Mouse (Mus musculus): Measurements from ENCODE around the gene Eef1e1. TPM values are rescaled to one million over a fixed set of nuclear protein-coding genes. Genes with fewer than 3 reads are reported as not detected.
"Not testable (repeated sequence)": the region's sequence is repeated elsewhere in the genome, so short reads cannot be mapped to it uniquely, and the experiment has no call there.

Gene Eef1e1
- 44.7 TPM for polyA plus RNA-seq (2012; fragmentation: generic; extraction: Trizol)

DNA sequence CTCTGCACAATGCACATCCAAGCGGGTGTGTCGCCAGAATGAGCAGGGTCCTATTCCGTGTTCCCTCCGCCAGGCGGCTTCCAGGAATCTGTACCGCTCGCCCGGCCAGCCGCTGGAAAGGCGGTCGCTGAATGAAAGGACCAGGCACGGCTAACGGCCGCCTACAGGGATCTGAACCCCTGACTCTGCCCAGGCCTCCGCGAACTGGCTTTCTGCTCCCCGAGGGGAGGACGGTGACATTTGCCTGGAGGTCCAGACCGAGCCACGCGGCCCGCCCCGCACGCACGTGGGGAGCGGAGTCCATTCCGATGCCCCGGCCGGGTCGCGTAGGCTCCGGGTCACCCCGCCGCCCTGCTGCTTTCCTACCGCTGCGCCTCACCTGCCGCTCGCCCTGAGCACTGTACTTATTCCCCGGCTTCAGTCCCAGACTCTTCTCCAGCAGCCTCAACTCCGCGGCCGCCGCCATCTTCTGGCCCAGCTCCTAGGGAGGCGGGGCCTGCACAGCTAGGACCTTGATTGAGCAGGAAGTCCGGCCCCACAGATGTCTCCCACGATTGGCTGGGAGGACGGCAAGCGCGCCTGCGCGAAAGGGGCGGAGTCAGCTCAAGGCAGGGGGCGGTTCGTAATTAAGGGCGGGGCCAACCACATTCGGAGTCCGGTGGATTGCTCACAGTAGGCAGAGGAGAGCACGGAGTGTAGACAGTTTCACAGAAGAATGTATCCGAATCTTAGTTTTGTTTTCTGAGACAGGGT, at the start of gene Eef1e1:
Eef1e1 (minus strand) TSS at position 531 of the 753 bp plus-strand sequence.
- H3K27me3 ChIP-seq (ENCODE audit: control insufficient read depth, insufficient read depth, insufficient read length) = no peaks in the 10 kb centered on the region
- H3K4me2 ChIP-seq (ENCODE audit: low read depth) = peak within 1 kb of the TSS; percentile 91
- peak within 1 kb of the TSS; percentile 77 for H3K4me3 ChIP-seq
- peak within 1 kb of the TSS; percentile 18 for H3ac ChIP-seq (ENCODE audit: control insufficient read depth, insufficient read length)
- TF ChIP-seq POLR2AphosphoS2 (IDR thresholded peaks at IDR 0.05; ENCODE audit: insufficient read length, low read depth) (peak; percentile 64), POLR2A (IDR thresholded peaks at IDR 0.05; ENCODE audit: insufficient read length, low read depth) (peak; percentile 83), REST (IDR thresholded peaks at IDR 0.05; ENCODE audit: insufficient read depth, insufficient read length) (no peak), E2F4 (IDR thresholded peaks at IDR 0.05; ENCODE audit: insufficient read depth) (no peak), SRF (IDR thresholded peaks at IDR 0.05; ENCODE audit: control insufficient read depth, insufficient read length, low read depth) (no peak), MYOG (IDR thresholded peaks at IDR 0.05; ENCODE audit: control insufficient read depth in 1 of 3, insufficient read depth in 1 of 3, insufficient read length in 2 of 3, low read depth in 2 of 3) (peak in 1 of 3 experiments; percentile 14)
- peaks cover 19% of the 10 kb centered on the region for H3K36me3 ChIP-seq (ENCODE audit: control insufficient read depth, insufficient read depth)
- peaks cover 21% of the 10 kb centered on the region for H3K79me2 ChIP-seq (ENCODE audit: control insufficient read depth, insufficient read depth)

DNA sequence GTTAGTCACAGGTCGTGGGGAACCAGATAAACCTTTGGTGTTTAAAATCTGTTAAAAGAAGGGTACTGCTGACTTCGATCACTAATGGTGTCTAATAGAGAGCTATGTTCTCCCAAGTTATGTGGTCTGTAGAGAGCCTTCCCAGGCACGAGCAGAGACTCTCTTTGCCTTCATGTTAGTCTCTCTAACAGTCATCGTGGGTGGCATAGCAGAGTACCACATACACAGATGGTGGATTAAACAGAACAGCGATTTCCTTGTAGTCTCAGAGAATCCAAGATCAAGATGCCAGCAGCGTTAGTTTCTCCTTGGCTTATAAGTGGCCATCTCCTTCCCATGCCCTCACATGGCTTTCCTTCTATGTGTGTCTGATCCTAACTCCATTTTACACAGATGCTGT, 32.0 kb upstream of the Eef1e1 start:
- H3K36me3 ChIP-seq (ENCODE audit: control insufficient read depth, insufficient read depth) = no peaks in the 10 kb centered on the region
- no peak overlapping the region for H3K4me3 ChIP-seq
- H3K27me3 ChIP-seq (ENCODE audit: control insufficient read depth, insufficient read depth, insufficient read length) = no peaks in the 10 kb centered on the region
- H3ac ChIP-seq (ENCODE audit: control insufficient read depth, insufficient read length) = no peak overlapping the region
- no peaks in the 10 kb centered on the region for H3K79me2 ChIP-seq (ENCODE audit: control insufficient read depth, insufficient read depth)
- no peak overlapping the region for H3K4me2 ChIP-seq (ENCODE audit: low read depth)
- no peak for TF ChIP-seq TCF3 (IDR thresholded peaks at IDR 0.05; ENCODE audit: insufficient read length, low read depth)
- TF ChIP-seq SRF (IDR thresholded peaks at IDR 0.05; ENCODE audit: control insufficient read depth, insufficient read length, low read depth) = no peak
- TF ChIP-seq POLR2AphosphoS2 (IDR thresholded peaks at IDR 0.05; ENCODE audit: insufficient read length, low read depth) = no peak
- TF ChIP-seq MYOD1 (IDR thresholded peaks at IDR 0.05; ENCODE audit: control insufficient read depth in 1 of 3, insufficient read length in 2 of 3, low read depth in 2 of 3) = no peak
- TF ChIP-seq E2F4 (IDR thresholded peaks at IDR 0.05; ENCODE audit: insufficient read depth) = no peak
- TF ChIP-seq POLR2A (IDR thresholded peaks at IDR 0.05; ENCODE audit: insufficient read length, low read depth) = no peak
- no peak for TF ChIP-seq MYOG (IDR thresholded peaks at IDR 0.05; ENCODE audit: control insufficient read depth in 1 of 3, insufficient read depth in 1 of 3, insufficient read length in 2 of 3, low read depth in 2 of 3)
- no peak for TF ChIP-seq CEBPB (IDR thresholded peaks at IDR 0.05; ENCODE audit: insufficient read depth, poor library complexity, severe bottlenecking)
- no peak for TF ChIP-seq USF1 (IDR thresholded peaks at IDR 0.05; ENCODE audit: low read depth)
- TF ChIP-seq REST (IDR thresholded peaks at IDR 0.05; ENCODE audit: insufficient read depth, insufficient read length) = no peak
- TF ChIP-seq MAX (IDR thresholded peaks at IDR 0.05; ENCODE audit: low read depth) = no peak
- no peak for TF ChIP-seq TCF12 (IDR thresholded peaks at IDR 0.05; ENCODE audit: insufficient read depth, poor library complexity, severe bottlenecking)

DNA sequence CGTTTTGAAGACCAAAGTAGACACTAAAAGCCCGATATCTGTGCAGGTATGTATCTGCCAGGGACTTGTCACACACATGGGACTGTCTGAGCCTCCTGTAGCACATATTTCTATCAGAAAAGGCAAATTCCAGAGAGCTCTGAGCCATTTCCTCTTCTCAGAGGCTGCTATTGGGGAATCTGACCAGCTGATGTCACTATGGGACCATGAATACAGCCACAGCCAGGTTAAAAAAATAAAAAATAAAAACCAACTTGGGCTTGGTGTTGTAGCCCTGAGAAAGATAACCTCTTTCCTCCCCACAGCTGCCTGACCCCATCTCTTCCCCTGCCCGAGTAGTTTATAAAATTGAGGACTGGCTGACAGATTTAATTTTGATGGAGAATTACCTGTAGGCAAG, 31.2 kb upstream of the Eef1e1 start:
- no peak for TF ChIP-seq TCF12 (IDR thresholded peaks at IDR 0.05; ENCODE audit: insufficient read depth, poor library complexity, severe bottlenecking)
- no peak for TF ChIP-seq CEBPB (IDR thresholded peaks at IDR 0.05; ENCODE audit: insufficient read depth, poor library complexity, severe bottlenecking)
- no peak for TF ChIP-seq POLR2A (IDR thresholded peaks at IDR 0.05; ENCODE audit: insufficient read length, low read depth)
- TF ChIP-seq MYOD1 (IDR thresholded peaks at IDR 0.05; ENCODE audit: control insufficient read depth in 1 of 3, insufficient read length in 2 of 3, low read depth in 2 of 3) = no peak
- TF ChIP-seq SRF (IDR thresholded peaks at IDR 0.05; ENCODE audit: control insufficient read depth, insufficient read length, low read depth) = no peak
- no peak for TF ChIP-seq POLR2AphosphoS2 (IDR thresholded peaks at IDR 0.05; ENCODE audit: insufficient read length, low read depth)
- TF ChIP-seq MAX (IDR thresholded peaks at IDR 0.05; ENCODE audit: low read depth) = no peak
- no peak for TF ChIP-seq MYOG (IDR thresholded peaks at IDR 0.05; ENCODE audit: control insufficient read depth in 1 of 3, insufficient read depth in 1 of 3, insufficient read length in 2 of 3, low read depth in 2 of 3)
- TF ChIP-seq TCF3 (IDR thresholded peaks at IDR 0.05; ENCODE audit: insufficient read length, low read depth) = no peak
- no peak for TF ChIP-seq REST (IDR thresholded peaks at IDR 0.05; ENCODE audit: insufficient read depth, insufficient read length)
- TF ChIP-seq USF1 (IDR thresholded peaks at IDR 0.05; ENCODE audit: low read depth) = no peak
- no peak for TF ChIP-seq E2F4 (IDR thresholded peaks at IDR 0.05; ENCODE audit: insufficient read depth)
- Histone ChIP-seq H3K27me3 (ENCODE audit: control insufficient read depth, insufficient read depth, insufficient read length) (no peaks in the 10 kb centered on the region), H3K4me3 (no peak overlapping the region), H3K36me3 (ENCODE audit: control insufficient read depth, insufficient read depth) (no peaks in the 10 kb centered on the region), H3K79me2 (ENCODE audit: control insufficient read depth, insufficient read depth) (no peaks in the 10 kb centered on the region), H3ac (ENCODE audit: control insufficient read depth, insufficient read length) (no peak overlapping the region), H3K4me2 (ENCODE audit: low read depth) (no peak overlapping the region)

DNA sequence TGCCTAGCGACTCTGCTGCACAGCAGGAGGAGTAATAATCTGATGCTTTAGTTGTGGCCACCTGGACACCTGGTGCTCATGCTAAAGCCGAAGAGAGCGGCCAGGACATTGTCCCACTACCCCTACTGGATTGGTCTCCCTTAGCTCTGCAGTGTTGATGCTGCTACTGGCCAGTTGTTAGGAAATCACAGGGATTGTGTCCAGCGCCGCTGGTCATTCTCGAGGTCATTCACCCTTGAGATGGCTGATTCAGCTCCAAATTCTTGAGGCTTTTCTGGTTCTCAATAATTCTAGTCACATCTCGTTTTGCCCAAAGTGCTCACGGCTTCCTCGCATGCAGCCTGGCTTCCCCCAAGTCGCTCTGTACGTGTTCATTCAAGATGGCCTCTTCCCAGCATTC, 29.9 kb upstream of the Eef1e1 start:
- Histone ChIP-seq H3K4me2 (ENCODE audit: low read depth) (no peak overlapping the region), H3K27me3 (ENCODE audit: control insufficient read depth, insufficient read depth, insufficient read length) (no peaks in the 10 kb centered on the region), H3K36me3 (ENCODE audit: control insufficient read depth, insufficient read depth) (no peaks in the 10 kb centered on the region), H3ac (ENCODE audit: control insufficient read depth, insufficient read length) (no peak overlapping the region), H3K79me2 (ENCODE audit: control insufficient read depth, insufficient read depth) (no peaks in the 10 kb centered on the region), H3K4me3 (no peak overlapping the region)
- TF ChIP-seq REST (IDR thresholded peaks at IDR 0.05; ENCODE audit: insufficient read depth, insufficient read length) = no peak
- TF ChIP-seq USF1 (IDR thresholded peaks at IDR 0.05; ENCODE audit: low read depth) = no peak

DNA sequence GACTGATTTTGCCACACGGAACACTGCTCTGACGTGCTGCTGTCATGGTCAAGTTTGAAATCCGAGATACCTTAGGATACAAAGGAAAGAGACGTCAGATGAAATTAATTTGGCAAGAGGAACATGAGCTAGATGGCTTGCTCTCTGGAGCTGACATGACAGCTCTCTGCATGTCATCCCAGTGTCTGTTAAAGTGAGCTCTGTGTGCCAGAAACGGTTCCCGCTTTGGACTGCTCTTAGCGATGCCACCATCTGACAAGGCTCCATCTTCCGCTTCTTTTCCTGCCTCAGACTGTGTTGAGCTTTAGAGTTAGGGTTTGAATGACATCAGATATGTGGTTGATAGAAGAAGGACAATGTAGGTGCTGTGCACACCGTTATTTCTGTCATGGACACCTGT, 13.5 kb upstream of the Eef1e1 start:
- H3K4me3 ChIP-seq = no peak overlapping the region

DNA sequence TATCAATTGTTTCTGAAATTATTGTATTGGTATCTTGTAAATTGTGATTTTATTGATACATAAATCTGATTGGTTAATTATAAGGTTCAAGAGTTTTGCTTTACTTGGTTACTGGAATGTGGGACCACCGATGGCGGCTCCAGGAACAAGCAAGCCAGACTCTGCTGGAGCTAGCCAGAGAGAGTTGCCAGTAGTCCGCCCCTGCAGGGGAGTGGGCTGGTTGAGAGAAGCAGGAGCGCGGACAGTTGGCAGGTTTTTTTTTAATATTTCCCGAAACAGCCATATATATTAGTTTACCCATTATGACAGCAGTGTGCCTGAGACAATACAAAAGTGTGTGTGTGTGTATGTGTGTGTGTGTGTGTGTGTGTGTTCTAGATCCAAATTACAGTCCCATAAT, 12.6 kb upstream of the Eef1e1 start:
- not testable (repeated sequence) for H3ac ChIP-seq (ENCODE audit: control insufficient read depth, insufficient read length); H3K4me2 ChIP-seq (ENCODE audit: low read depth); H3K27me3 ChIP-seq (ENCODE audit: control insufficient read depth, insufficient read depth, insufficient read length); H3K79me2 ChIP-seq (ENCODE audit: control insufficient read depth, insufficient read depth); H3K36me3 ChIP-seq (ENCODE audit: control insufficient read depth, insufficient read depth); H3K4me3 ChIP-seq

More for the DNA sequence above, 13.5 kb upstream of the Eef1e1 start:
- TF ChIP-seq CEBPB (IDR thresholded peaks at IDR 0.05; ENCODE audit: insufficient read depth, poor library complexity, severe bottlenecking) = no peak
- TF ChIP-seq MYOG (IDR thresholded peaks at IDR 0.05; ENCODE audit: control insufficient read depth in 1 of 3, insufficient read depth in 1 of 3, insufficient read length in 2 of 3, low read depth in 2 of 3) = no peak
- no peak for TF ChIP-seq REST (IDR thresholded peaks at IDR 0.05; ENCODE audit: insufficient read depth, insufficient read length)
- no peak for TF ChIP-seq MAX (IDR thresholded peaks at IDR 0.05; ENCODE audit: low read depth)
- TF ChIP-seq TCF12 (IDR thresholded peaks at IDR 0.05; ENCODE audit: insufficient read depth, poor library complexity, severe bottlenecking) = no peak
- no peak for TF ChIP-seq USF1 (IDR thresholded peaks at IDR 0.05; ENCODE audit: low read depth)
- no peak for TF ChIP-seq E2F4 (IDR thresholded peaks at IDR 0.05; ENCODE audit: insufficient read depth)
- TF ChIP-seq POLR2A (IDR thresholded peaks at IDR 0.05; ENCODE audit: insufficient read length, low read depth) = no peak
- no peak for TF ChIP-seq TCF3 (IDR thresholded peaks at IDR 0.05; ENCODE audit: insufficient read length, low read depth)
- no peak for TF ChIP-seq POLR2AphosphoS2 (IDR thresholded peaks at IDR 0.05; ENCODE audit: insufficient read length, low read depth)
- no peak for TF ChIP-seq MYOD1 (IDR thresholded peaks at IDR 0.05; ENCODE audit: control insufficient read depth in 1 of 3, insufficient read length in 2 of 3, low read depth in 2 of 3)
- no peak for TF ChIP-seq SRF (IDR thresholded peaks at IDR 0.05; ENCODE audit: control insufficient read depth, insufficient read length, low read depth)
- no peaks in the 10 kb centered on the region for H3K36me3 ChIP-seq (ENCODE audit: control insufficient read depth, insufficient read depth)
- H3K27me3 ChIP-seq (ENCODE audit: control insufficient read depth, insufficient read depth, insufficient read length) = no peaks in the 10 kb centered on the region
- H3K79me2 ChIP-seq (ENCODE audit: control insufficient read depth, insufficient read depth) = no peaks in the 10 kb centered on the region
- no peak overlapping the region for H3K4me2 ChIP-seq (ENCODE audit: low read depth)
- H3ac ChIP-seq (ENCODE audit: control insufficient read depth, insufficient read length) = no peak overlapping the region
